Mouse (Mus musculus): ENCODE data around the gene Sgms2. TPM values are rescaled to one million over a fixed set of nuclear protein-coding genes. Genes with fewer than 3 reads are reported as not detected.

Gene Sgms2
- polyA plus RNA-seq, 1 experiment from 2014 or later, result 1.6 TPM

DNA sequence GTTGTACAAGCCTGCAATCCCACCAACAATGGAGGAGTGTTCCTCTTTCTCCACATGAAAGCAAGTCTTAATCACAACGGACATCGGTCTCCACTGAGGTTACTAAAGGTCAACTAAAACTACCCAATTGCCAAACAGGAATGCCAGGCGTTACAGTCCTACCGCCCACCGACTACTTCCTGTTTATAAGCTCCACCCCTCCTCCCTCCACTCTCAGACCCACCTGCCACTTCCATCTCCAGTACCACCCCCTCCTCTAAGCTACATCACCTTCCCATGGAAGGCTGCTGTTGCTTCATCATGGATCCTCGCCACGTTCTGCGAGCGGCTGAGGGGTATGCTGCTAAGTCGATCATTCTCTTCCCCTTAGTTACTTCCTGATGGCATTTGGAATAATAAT lies 15.2 kb downstream of the Sgms2 start:
- H3K4me1 ChIP-seq (ENCODE audit: control insufficient read depth, insufficient read depth, low read length), result peaks cover 5% of the 10 kb centered on the region; the same call in 1 of the 2 replicates
- no peak overlapping the region for H3K27ac ChIP-seq (ENCODE audit: low read depth, low read length)
- ATAC-seq (ENCODE audit: low read depth), result no peak
- no peak overlapping the region for H3K9ac ChIP-seq (replicated peaks; ENCODE audit: low read depth, low read length)
- whole genome bisulfite sequencing, result 93% methylated on average over 10 of the region's 10 CpGs
- H3K27me3 ChIP-seq (ENCODE audit: control insufficient read depth, insufficient read depth, low read length), result no peaks in the 10 kb centered on the region
- H3K36me3 ChIP-seq (ENCODE audit: control insufficient read depth, insufficient read depth, low read length), result no peaks in the 10 kb centered on the region
- H3K9me3 ChIP-seq (ENCODE audit: control insufficient read depth, low read length), result no peaks in the 10 kb centered on the region
- H3K4me2 ChIP-seq (ENCODE audit: low read depth, low read length), result no peak overlapping the region
- H3K4me3 ChIP-seq (ENCODE audit: low read depth, low read length), result no peak overlapping the region

DNA sequence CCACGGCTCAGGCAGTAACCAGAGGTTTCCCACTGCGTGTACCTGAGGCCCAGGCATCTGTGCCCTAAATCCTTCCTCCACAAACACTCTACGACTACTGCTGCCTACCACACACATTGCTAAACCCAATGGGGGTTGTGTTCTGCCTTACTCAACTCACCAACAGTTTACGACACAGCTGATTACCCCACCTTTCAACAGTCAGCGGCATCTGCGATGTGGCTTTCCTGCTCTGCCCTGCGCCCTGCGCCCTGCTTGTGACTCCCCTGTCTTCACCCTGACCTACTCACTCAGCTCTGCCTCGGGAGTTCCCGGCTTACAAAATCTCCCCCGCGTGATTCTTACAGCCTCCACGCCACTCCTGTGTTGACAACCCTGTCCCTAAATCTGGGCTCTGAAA lies 16.7 kb downstream of the Sgms2 start:
- Histone ChIP-seq H3K9me3 (ENCODE audit: control insufficient read depth, low read length) (no peaks in the 10 kb centered on the region), H3K27me3 (ENCODE audit: control insufficient read depth, insufficient read depth, low read length) (no peaks in the 10 kb centered on the region), H3K4me1 (ENCODE audit: control insufficient read depth, insufficient read depth, low read length) (peaks cover 8% of the 10 kb centered on the region; the same call in 1 of the 2 replicates), H3K27ac (ENCODE audit: low read depth, low read length) (no peak overlapping the region), H3K4me3 (ENCODE audit: low read depth, low read length) (no peak overlapping the region), H3K9ac (replicated peaks; ENCODE audit: low read depth, low read length) (no peak overlapping the region), H3K36me3 (ENCODE audit: control insufficient read depth, insufficient read depth, low read length) (no peaks in the 10 kb centered on the region), H3K4me2 (ENCODE audit: low read depth, low read length) (no peak overlapping the region)
- 53% methylated on average over 13 of the region's 13 CpGs for WGBS
- ATAC-seq (ENCODE audit: low read depth), result no peak

DNA sequence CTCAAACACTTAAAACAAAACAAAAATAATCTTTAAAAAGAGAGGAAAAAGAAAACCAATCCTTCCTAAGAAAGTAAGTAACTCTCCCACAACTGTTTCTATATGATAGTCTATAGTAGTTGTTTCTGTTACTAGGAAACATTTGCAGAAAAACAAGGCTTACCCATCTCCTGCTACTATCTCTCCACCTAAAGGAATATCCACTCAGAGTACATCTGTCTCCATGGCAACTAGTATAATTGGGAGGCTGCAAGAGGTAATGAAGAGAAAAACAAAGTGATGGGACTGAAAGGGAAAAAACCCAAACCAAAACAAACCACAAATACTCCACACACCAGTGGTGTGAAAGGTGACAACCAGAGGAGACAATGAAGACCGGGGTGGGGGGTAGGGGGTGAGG lies 17.7 kb downstream of the Sgms2 start:
- H3K27me3 ChIP-seq (ENCODE audit: control insufficient read depth, insufficient read depth, low read length), result no peaks in the 10 kb centered on the region
- WGBS, result no CpG with 5 or more reads among the region's 1 CpGs
- no peak overlapping the region for H3K4me3 ChIP-seq (ENCODE audit: low read depth, low read length)
- no peaks in the 10 kb centered on the region for H3K36me3 ChIP-seq (ENCODE audit: control insufficient read depth, insufficient read depth, low read length)
- no peak for ATAC-seq (ENCODE audit: low read depth)
- H3K4me2 ChIP-seq (ENCODE audit: low read depth, low read length), result no peak overlapping the region
- H3K9me3 ChIP-seq (ENCODE audit: control insufficient read depth, low read length), result no peaks in the 10 kb centered on the region
- H3K9ac ChIP-seq (replicated peaks; ENCODE audit: low read depth, low read length), result no peak overlapping the region
- H3K27ac ChIP-seq (ENCODE audit: low read depth, low read length), result no peak overlapping the region
- peaks cover 8% of the 10 kb centered on the region; the same call in 1 of the 2 replicates for H3K4me1 ChIP-seq (ENCODE audit: control insufficient read depth, insufficient read depth, low read length)

DNA sequence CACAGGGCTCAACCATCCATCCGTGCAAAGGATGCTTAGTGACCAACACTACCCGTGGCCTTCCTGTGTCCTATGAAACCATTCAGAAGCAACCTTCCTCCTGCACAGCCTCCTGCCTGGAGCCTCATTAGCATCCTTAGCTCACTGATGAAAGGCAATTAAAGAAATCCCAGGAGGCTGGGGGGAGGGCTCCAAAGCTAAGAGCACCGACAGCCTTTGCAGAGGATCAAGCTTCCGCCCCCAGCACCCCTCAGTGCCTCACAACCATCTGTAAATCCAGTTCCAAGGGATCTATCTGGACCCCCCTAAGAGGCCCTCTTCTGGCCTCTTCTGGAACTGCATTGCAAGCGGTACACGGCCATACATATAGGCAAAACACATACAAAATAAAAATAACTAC lies 19.4 kb downstream of the Sgms2 start:
- Histone ChIP-seq H3K4me3 (ENCODE audit: low read depth, low read length) (no peak overlapping the region), H3K27ac (ENCODE audit: low read depth, low read length) (no peak overlapping the region), H3K9me3 (ENCODE audit: control insufficient read depth, low read length) (no peaks in the 10 kb centered on the region), H3K4me1 (ENCODE audit: control insufficient read depth, insufficient read depth, low read length) (peaks cover 8% of the 10 kb centered on the region; the same call in 1 of the 2 replicates), H3K9ac (replicated peaks; ENCODE audit: low read depth, low read length) (no peak overlapping the region), H3K27me3 (ENCODE audit: control insufficient read depth, insufficient read depth, low read length) (no peaks in the 10 kb centered on the region), H3K36me3 (ENCODE audit: control insufficient read depth, insufficient read depth, low read length) (no peaks in the 10 kb centered on the region), H3K4me2 (ENCODE audit: low read depth, low read length) (no peak overlapping the region)
- WGBS, result 39% methylated on average over 6 of the region's 6 CpGs
- peak; percentile 72; the same call in 1 of the 2 replicates for ATAC-seq (ENCODE audit: low read depth)

DNA sequence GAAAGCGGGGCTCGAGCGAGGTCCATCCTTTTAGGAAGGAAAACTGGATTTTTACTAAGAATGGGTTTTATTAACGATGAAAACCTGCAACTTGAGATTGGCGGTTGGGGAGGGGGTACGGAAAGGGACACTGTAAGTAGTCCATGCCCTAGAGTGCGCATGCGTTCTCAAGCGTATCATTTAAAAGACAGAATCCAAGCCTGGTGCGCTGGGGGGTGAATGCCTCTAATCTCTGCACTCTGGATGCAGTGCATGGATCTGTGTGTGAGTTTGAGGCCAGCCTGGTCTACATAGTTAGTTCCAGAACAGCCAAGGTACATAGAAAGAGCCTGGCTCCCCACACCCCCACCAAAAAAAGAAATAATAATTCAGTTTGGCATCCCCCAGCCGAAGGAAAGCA lies 19.8 kb downstream of the Sgms2 start:
- no peaks in the 10 kb centered on the region for H3K27me3 ChIP-seq (ENCODE audit: control insufficient read depth, insufficient read depth, low read length)

DNA sequence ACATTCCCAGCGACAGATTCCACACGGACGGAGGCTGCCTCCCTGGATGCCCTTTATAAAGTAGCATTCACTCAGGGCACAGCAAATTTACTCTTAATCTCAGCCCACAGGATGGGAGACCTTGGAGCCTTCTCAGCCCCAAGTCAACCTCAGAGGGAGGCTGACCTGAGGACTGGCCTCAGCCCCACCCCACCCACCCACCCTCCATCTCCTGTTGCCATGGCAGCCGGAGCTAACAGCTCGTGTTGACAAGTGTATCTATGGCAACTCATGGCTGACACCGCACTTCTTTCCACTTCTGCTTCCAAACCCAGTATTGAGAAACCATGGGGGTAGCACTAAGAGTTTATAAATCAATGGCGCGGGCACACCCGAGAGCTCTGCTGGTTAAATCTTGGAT lies 20.4 kb downstream of the Sgms2 start:
- H3K9ac ChIP-seq (replicated peaks; ENCODE audit: low read depth, low read length), result no peak overlapping the region
- peaks cover 8% of the 10 kb centered on the region; the same call in 1 of the 2 replicates for H3K4me1 ChIP-seq (ENCODE audit: control insufficient read depth, insufficient read depth, low read length)
- peak; percentile 53 for ATAC-seq (ENCODE audit: low read depth)
- H3K4me3 ChIP-seq (ENCODE audit: low read depth, low read length), result no peak overlapping the region
- no peak overlapping the region for H3K27ac ChIP-seq (ENCODE audit: low read depth, low read length)
- H3K9me3 ChIP-seq (ENCODE audit: control insufficient read depth, low read length), result no peaks in the 10 kb centered on the region
- H3K27me3 ChIP-seq (ENCODE audit: control insufficient read depth, insufficient read depth, low read length), result no peaks in the 10 kb centered on the region
- H3K4me2 ChIP-seq (ENCODE audit: low read depth, low read length), result no peak overlapping the region
- 21% methylated on average over 9 of the region's 9 CpGs for WGBS
- no peaks in the 10 kb centered on the region for H3K36me3 ChIP-seq (ENCODE audit: control insufficient read depth, insufficient read depth, low read length)

More for the DNA sequence above, 19.8 kb downstream of the Sgms2 start:
- no peak overlapping the region for H3K4me2 ChIP-seq (ENCODE audit: low read depth, low read length)
- no peak overlapping the region for H3K9ac ChIP-seq (replicated peaks; ENCODE audit: low read depth, low read length)
- peak; percentile 53; the same call in 1 of the 2 replicates for ATAC-seq (ENCODE audit: low read depth)
- H3K9me3 ChIP-seq (ENCODE audit: control insufficient read depth, low read length), result no peaks in the 10 kb centered on the region
- no peak overlapping the region for H3K27ac ChIP-seq (ENCODE audit: low read depth, low read length)
- H3K4me1 ChIP-seq (ENCODE audit: control insufficient read depth, insufficient read depth, low read length), result peaks cover 8% of the 10 kb centered on the region; the same call in 1 of the 2 replicates
- H3K4me3 ChIP-seq (ENCODE audit: low read depth, low read length), result no peak overlapping the region
- no peaks in the 10 kb centered on the region for H3K36me3 ChIP-seq (ENCODE audit: control insufficient read depth, insufficient read depth, low read length)
- 70% methylated on average over 11 of the region's 11 CpGs for WGBS

DNA sequence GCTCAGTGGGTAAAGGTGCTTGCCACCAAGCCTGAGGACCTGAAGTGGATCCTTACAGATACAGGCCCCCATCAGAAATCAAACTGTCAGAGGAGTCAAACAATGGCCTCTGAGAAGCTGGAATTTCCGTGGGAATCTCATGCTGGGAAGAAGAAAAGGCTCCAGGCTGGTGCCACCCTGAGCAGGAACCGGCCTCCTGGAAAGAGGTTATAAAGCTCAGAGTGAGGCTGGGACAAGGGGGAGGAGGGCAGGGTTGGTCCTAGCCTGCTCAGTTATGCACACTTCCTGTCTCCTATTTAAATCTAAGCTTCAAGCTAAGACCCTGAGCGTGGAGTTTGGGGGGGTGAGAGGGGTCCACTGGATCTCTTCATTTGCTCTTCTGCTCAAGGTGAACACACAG lies 21.6 kb downstream of the Sgms2 start:
- Histone ChIP-seq H3K9ac (replicated peaks; ENCODE audit: low read depth, low read length) (no peak overlapping the region), H3K4me3 (ENCODE audit: low read depth, low read length) (no peak overlapping the region), H3K27ac (ENCODE audit: low read depth, low read length) (no peak overlapping the region), H3K9me3 (ENCODE audit: control insufficient read depth, low read length) (no peaks in the 10 kb centered on the region), H3K4me1 (ENCODE audit: control insufficient read depth, insufficient read depth, low read length) (peaks cover 8% of the 10 kb centered on the region; the same call in 1 of the 2 replicates), H3K4me2 (ENCODE audit: low read depth, low read length) (no peak overlapping the region), H3K36me3 (ENCODE audit: control insufficient read depth, insufficient read depth, low read length) (no peaks in the 10 kb centered on the region), H3K27me3 (ENCODE audit: control insufficient read depth, insufficient read depth, low read length) (no peaks in the 10 kb centered on the region)
- 3% methylated on average over 3 of the region's 3 CpGs for WGBS
- no peak for ATAC-seq (ENCODE audit: low read depth)

DNA sequence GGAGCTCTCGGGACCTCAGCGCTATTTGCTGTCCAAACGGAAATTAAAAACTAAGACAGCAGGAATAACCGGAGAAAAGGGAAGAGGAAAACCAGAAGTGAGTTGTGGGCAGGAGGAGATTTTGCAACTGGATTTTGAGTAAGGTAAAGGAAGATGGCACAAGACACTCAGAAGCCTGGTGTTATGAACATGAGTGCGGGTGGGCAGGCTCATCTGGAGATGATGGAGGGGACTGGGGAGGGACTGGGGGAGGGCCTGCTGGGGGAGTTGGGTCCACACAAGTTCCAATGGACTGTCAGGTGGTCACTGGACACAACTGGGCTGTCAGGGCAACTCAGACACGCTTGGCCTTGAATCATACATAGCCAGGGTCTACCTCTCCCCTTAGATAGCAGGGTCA lies 24.8 kb downstream of the Sgms2 start:
- no peaks in the 10 kb centered on the region for H3K27me3 ChIP-seq (ENCODE audit: control insufficient read depth, insufficient read depth, low read length)
- WGBS, result 74% methylated on average over 6 of the region's 6 CpGs

DNA sequence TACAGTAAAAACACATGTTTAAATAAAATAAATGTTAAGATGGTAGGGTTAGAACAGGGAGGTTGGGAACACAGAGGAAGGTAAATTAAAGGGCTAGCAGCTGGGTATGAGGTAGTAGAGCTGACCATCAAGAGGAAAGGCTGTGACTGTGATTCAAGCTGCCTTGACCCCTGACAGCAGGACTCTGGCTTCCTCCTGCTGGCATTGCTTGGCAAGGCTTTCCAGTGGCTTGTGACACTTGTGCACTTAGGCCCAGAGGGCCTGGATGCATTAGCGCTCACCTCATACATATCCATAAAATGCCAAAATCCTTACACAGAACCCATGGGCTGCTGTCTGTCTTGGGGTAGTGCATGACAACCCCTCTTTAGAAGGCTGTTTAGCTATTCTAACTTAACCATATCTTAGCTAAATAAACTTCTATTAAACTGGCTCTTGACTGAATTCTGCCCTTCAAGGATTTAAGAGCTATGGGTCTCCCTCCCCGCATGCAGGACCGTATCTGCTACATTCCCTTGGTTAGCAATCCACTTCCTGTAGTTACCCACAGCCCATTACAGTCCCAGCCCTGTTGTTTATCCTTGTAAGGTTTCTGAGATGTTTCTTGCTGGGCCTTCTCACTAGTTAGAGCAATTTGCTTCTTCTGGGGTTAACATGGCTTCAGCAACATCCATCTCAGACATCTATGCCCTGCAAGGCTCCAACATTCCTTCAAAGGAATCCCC lies 25.5 kb downstream of the Sgms2 start:
- no peaks in the 10 kb centered on the region for H3K4me1 ChIP-seq (ENCODE audit: control insufficient read depth, insufficient read depth, low read length)
- H3K27me3 ChIP-seq (ENCODE audit: control insufficient read depth, insufficient read depth, low read length), result no peaks in the 10 kb centered on the region
- ATAC-seq (ENCODE audit: low read depth), result no peak
- no peaks in the 10 kb centered on the region for H3K9me3 ChIP-seq (ENCODE audit: control insufficient read depth, low read length)
- no peak overlapping the region for H3K9ac ChIP-seq (replicated peaks; ENCODE audit: low read depth, low read length)
- no peak overlapping the region for H3K4me2 ChIP-seq (ENCODE audit: low read depth, low read length)
- no peak overlapping the region for H3K27ac ChIP-seq (ENCODE audit: low read depth, low read length)
- WGBS, result 87% methylated on average over 3 of the region's 3 CpGs
- H3K4me3 ChIP-seq (ENCODE audit: low read depth, low read length), result no peak overlapping the region
- H3K36me3 ChIP-seq (ENCODE audit: control insufficient read depth, insufficient read depth, low read length), result no peaks in the 10 kb centered on the region

More for the DNA sequence above, 24.8 kb downstream of the Sgms2 start:
- H3K4me2 ChIP-seq (ENCODE audit: low read depth, low read length), result no peak overlapping the region
- no peak overlapping the region for H3K4me3 ChIP-seq (ENCODE audit: low read depth, low read length)
- 0 out of 2 replicates have a peak, but pooled peaks cover 4% of the 10 kb centered on the region for H3K4me1 ChIP-seq (ENCODE audit: control insufficient read depth, insufficient read depth, low read length)
- ATAC-seq (ENCODE audit: low read depth), result no peak
- no peak overlapping the region for H3K9ac ChIP-seq (replicated peaks; ENCODE audit: low read depth, low read length)
- H3K9me3 ChIP-seq (ENCODE audit: control insufficient read depth, low read length), result no peaks in the 10 kb centered on the region
- no peak overlapping the region for H3K27ac ChIP-seq (ENCODE audit: low read depth, low read length)
- H3K36me3 ChIP-seq (ENCODE audit: control insufficient read depth, insufficient read depth, low read length), result no peaks in the 10 kb centered on the region

Measured in neural tube, embryonic 14.5 days (tissue).